Mouse (Mus musculus) midbrain, embryonic 16.5 days (tissue): ENCODE measurements around the gene Cntnap5a. TPM values are rescaled to one million over a fixed set of nuclear protein-coding genes. Genes with fewer than 3 reads are reported as not detected.
A peak's percentile ranks its signal among the peaks of the same experiment; 100 is the strongest.

Experiments used
- ATAC-seq: fragments of 200-750 bp; cut with Nextera tagmentation; 2 replicates; pipeline ENCODE4 v1.8.0; 2017; ENCODE audit warnings: moderate TSS enrichment
- H3K27ac ChIP-seq: fragments of 300-500 bp; sonication (generic); 2 replicates; pipeline ENCODE4 v1.5.1; 2014; ENCODE audit warnings: mild to moderate bottlenecking, low read length, mixed read lengths
- H3K27me3 ChIP-seq: fragments of 300-500 bp; sonication (generic); 2 replicates; pipeline ENCODE4 v1.6.1; 2014; ENCODE audit warnings: low read depth, low read length, mixed read lengths; ENCODE audit not compliant: control insufficient read depth, insufficient read depth
- H3K36me3 ChIP-seq: fragments of 300-500 bp; sonication (generic); 2 replicates; pipeline ENCODE4 v1.6.1; 2014; ENCODE audit warnings: mild to moderate bottlenecking, low read length, moderate library complexity, mixed read lengths; ENCODE audit not compliant: control insufficient read depth, insufficient read depth
- H3K4me1 ChIP-seq: fragments of 300-500 bp; sonication (generic); 2 replicates; pipeline ENCODE4 v1.6.1; 2014; ENCODE audit warnings: mild to moderate bottlenecking, low read length, mixed read lengths; ENCODE audit not compliant: control insufficient read depth, insufficient read depth
- H3K4me2 ChIP-seq: fragments of 300-500 bp; sonication (generic); 2 replicates; pipeline ENCODE4 v1.6.1; 2014; ENCODE audit warnings: mild to moderate bottlenecking, low read length, mixed read lengths
- H3K4me3 ChIP-seq: fragments of 300-500 bp; sonication (generic); 2 replicates; pipeline ENCODE4 v1.5.1; 2014; ENCODE audit warnings: low read depth, mild to moderate bottlenecking, low read length, moderate library complexity, mixed read lengths
- H3K9ac ChIP-seq: fragments of 300-500 bp; sonication (generic); 2 replicates; pipeline ENCODE4 v1.6.1; 2014; ENCODE audit warnings: low read depth, low read length, mixed read lengths
- H3K9me3 ChIP-seq: fragments of 300-500 bp; sonication (generic); replicated peaks from 2 replicates; pipeline ENCODE4 v1.6.1; 2014; ENCODE audit warnings: mild to moderate bottlenecking, low read length, mixed read lengths; ENCODE audit not compliant: control insufficient read depth, poor library complexity, severe bottlenecking
- WGBS: fragments of 180-500 bp; shearing (Covaris S2); extraction: QIAGEN DNeasy Blood & Tissue Kit; methylation state at CpG from one replicate; pipeline ENCODE4 v1.1.7; 2014; 5-methylcytosine and 5-hydroxymethylcytosine counted together
- polyA plus RNA-seq: library from polyadenylated mRNA; unstranded; fragments of >200 nt; fragmentation: Nextera tagmentation; extraction: Ambion mirVana; gene quantifications from 2 replicates; pipeline ENCODE4 v1.2.1, GENCODE M21; 2015

Gene Cntnap5a
- polyA plus RNA-seq, 1 experiment from 2014 or later: 2.5 TPM

DNA sequence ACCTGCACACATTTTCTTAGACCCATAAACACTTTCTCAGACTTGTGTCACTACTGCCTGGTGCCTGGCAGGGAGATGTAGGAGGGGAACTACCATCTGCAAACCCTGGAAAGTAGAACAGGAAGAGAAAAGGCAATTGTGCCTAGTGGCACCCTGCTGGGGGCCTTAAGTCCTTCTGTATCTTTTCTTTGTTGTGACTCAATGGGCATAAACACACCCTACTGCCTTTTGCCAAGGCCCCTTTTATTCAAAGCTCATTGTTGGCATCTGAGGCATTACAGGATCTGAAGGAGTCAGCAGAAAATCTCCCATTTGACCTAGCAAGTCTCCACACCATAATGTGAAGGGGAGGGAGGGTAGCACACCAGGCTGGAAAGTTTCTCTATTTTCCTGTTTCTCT is 682.2 kb downstream of the Cntnap5a start:
- Histone ChIP-seq H3K27me3 (no peaks in the 10 kb centered on the region), H3K4me3 (no peak overlapping the region), H3K4me2 (no peak overlapping the region), H3K27ac (no peak overlapping the region), H3K9me3 (no peaks in the 10 kb centered on the region), H3K4me1 (0 out of 2 replicates have a peak, but pooled peaks cover 2% of the 10 kb centered on the region), H3K36me3 (no peaks in the 10 kb centered on the region), H3K9ac (no peak overlapping the region)
- ATAC-seq: peak; percentile 48; the same call in 1 of the 2 replicates

DNA sequence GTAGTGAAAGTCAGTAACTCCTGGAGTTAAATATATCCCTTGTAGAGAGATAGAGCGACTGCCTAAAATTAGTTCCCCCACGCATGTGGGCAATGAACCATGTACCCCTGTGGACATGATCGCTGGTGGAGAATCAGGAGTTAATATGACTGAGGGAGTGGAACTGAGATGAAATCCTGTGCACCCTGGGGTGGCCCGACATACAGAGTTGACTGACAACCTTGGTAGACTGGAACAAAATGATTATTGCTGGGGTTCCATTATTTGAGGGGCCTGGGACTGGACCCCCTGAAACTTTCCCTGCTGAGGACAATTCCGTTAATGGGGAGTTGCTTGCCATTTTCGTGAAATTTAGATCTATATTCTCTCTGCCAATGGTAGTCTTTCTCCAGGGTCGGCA is 683.0 kb downstream of the Cntnap5a start:
- H3K9me3 ChIP-seq: no peaks in the 10 kb centered on the region
- no peak overlapping the region for H3K4me2 ChIP-seq
- ATAC-seq: peak; percentile 56; the same call in 1 of the 2 replicates
- H3K27me3 ChIP-seq: no peaks in the 10 kb centered on the region
- 20% methylated on average over 7 of the region's 7 CpGs for WGBS
- no peak overlapping the region for H3K4me3 ChIP-seq
- 0 out of 2 replicates have a peak, but pooled peaks cover 2% of the 10 kb centered on the region for H3K4me1 ChIP-seq
- no peak overlapping the region for H3K9ac ChIP-seq
- H3K27ac ChIP-seq: no peak overlapping the region
- H3K36me3 ChIP-seq: no peaks in the 10 kb centered on the region

GRCm38 (mm10) chr1:116370817-116371216 is 686.3 kb downstream of the Cntnap5a start:
- 95% methylated on average over 4 of the region's 4 CpGs for WGBS
- no peak overlapping the region for H3K27ac ChIP-seq
- H3K4me3 ChIP-seq: no peak overlapping the region
- H3K4me2 ChIP-seq: no peak overlapping the region
- H3K9me3 ChIP-seq: no peaks in the 10 kb centered on the region
- no peak for ATAC-seq
- H3K9ac ChIP-seq: no peak overlapping the region
- H3K36me3 ChIP-seq: no peaks in the 10 kb centered on the region
- H3K27me3 ChIP-seq: no peaks in the 10 kb centered on the region
- H3K4me1 ChIP-seq: 0 out of 2 replicates have a peak, but pooled peaks cover 2% of the 10 kb centered on the region

- Histone ChIP-seq H3K36me3 (no peaks in the 10 kb centered on the region), H3K4me1 (no peaks in the 10 kb centered on the region), H3K4me3 (no peak overlapping the region), H3K9ac (no peak overlapping the region), H3K4me2 (no peak overlapping the region), H3K27me3 (no peaks in the 10 kb centered on the region), H3K27ac (no peak overlapping the region), H3K9me3 (no peaks in the 10 kb centered on the region)
- WGBS: 69% methylated on average over 1 of the region's 1 CpGs
- no peak for ATAC-seq
Observed at GRCm38 (mm10) chr1:116373551-116373950, 689.0 kb downstream of the Cntnap5a start.

DNA sequence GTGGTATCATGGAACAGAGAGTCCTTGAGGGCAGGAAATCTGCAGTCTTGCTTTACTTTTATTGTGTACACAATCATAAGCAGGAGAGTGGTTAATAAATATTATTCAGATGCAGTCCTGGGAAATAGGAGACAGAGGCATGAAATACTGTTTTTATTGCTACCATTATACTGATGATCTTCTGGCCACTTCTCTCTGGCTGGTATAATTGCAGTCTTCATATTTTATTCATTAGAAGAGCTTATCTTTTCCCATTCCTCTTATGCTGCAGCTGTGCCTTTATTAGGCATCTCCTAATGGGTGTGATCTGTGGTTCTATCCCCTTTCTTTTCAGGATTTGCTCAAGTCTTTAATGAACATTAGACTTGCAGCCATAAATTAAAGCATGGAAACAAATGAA is 707.8 kb downstream of the Cntnap5a start:
- H3K36me3 ChIP-seq: no peaks in the 10 kb centered on the region
- no peak overlapping the region for H3K27ac ChIP-seq
- no peak overlapping the region for H3K4me3 ChIP-seq
- no peaks in the 10 kb centered on the region for H3K4me1 ChIP-seq
- H3K27me3 ChIP-seq: no peaks in the 10 kb centered on the region
- no peaks in the 10 kb centered on the region for H3K9me3 ChIP-seq
- H3K4me2 ChIP-seq: no peak overlapping the region
- H3K9ac ChIP-seq: no peak overlapping the region
- peak; percentile 67; the same call in 1 of the 2 replicates for ATAC-seq

DNA sequence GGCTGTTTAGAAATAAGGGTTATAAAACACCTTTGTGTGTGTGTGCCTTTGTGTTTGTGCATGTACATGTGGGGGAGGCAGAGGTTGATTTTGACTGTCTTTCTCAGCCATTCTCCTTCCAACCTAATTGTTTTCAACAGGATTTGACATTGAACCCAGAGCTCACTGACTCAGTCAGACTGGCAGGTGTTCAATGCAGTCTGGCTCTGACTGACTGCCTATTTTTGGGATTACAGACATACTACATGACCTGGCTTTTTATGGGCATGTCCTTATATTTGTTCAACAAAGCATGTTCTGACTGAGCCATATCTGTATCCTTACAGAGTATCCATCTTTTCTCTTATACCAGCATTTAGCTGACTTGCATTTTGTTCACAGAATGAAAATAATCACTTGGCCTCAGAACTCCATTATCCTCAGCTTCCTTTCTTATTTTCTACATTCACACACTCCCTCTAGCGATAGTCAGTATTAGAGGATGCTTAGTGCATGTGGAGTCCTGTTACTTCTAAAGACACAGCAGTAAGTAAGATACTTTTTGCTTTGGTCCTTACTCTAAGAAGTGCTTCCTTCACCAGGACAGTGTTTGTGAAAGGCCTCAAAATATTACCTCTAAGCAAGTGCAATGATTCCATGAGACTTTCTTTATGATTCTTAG is 717.6 kb downstream of the Cntnap5a start:
- Histone ChIP-seq H3K36me3 (no peaks in the 10 kb centered on the region), H3K4me1 (no peaks in the 10 kb centered on the region), H3K9me3 (no peaks in the 10 kb centered on the region), H3K4me2 (no peak overlapping the region), H3K27ac (no peak overlapping the region), H3K4me3 (no peak overlapping the region), H3K9ac (no peak overlapping the region), H3K27me3 (no peaks in the 10 kb centered on the region)
- WGBS: 61% methylated on average over 1 of the region's 1 CpGs
- ATAC-seq: no peak

DNA sequence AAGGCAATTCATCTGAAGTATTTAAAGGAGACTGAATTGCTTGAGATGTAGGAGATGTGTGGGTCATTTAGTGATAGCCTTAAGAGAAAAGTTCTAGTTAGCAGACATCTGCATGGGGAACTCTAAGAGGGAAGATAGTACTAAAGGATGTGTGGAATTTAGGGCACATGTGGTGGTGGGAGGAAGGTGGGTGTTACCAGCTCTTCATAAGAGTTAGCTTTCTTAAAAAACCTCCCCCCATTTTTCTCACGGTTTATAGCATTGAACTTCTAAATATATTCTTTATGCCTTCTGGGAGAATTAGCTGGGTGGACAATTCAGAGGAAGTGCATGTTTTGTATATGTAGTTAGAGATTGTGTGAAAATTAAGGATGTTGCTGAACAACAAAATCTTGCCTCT is 725.3 kb downstream of the Cntnap5a start:
- Histone ChIP-seq H3K27ac (no peak overlapping the region), H3K9ac (no peak overlapping the region), H3K36me3 (no peaks in the 10 kb centered on the region), H3K4me1 (no peaks in the 10 kb centered on the region), H3K4me2 (no peak overlapping the region), H3K9me3 (no peaks in the 10 kb centered on the region), H3K27me3 (no peaks in the 10 kb centered on the region), H3K4me3 (no peak overlapping the region)
- ATAC-seq: no peak
- 87% methylated on average over 1 of the region's 1 CpGs for WGBS

GRCm38 (mm10) chr1:116428396-116428795 is 743.8 kb downstream of the Cntnap5a start:
- Histone ChIP-seq H3K4me2 (no peak overlapping the region), H3K9me3 (peaks cover 3% of the 10 kb centered on the region; the same call in 1 of the 2 replicates), H3K27me3 (no peaks in the 10 kb centered on the region), H3K4me3 (no peak overlapping the region), H3K27ac (no peak overlapping the region), H3K9ac (no peak overlapping the region), H3K4me1 (peaks cover 3% of the 10 kb centered on the region; the same call in 1 of the 2 replicates), H3K36me3 (no peaks in the 10 kb centered on the region)
- no peak for ATAC-seq
- WGBS: 46% methylated on average over 2 of the region's 2 CpGs

- Histone ChIP-seq H3K4me3 (no peak overlapping the region), H3K36me3 (no peaks in the 10 kb centered on the region), H3K4me2 (no peak overlapping the region), H3K9ac (no peak overlapping the region), H3K27me3 (no peaks in the 10 kb centered on the region), H3K27ac (no peak overlapping the region), H3K4me1 (no peaks in the 10 kb centered on the region), H3K9me3 (no peaks in the 10 kb centered on the region)
- ATAC-seq: 0 out of 2 replicates have a peak, but pooled peaks have one; percentile 28
- 56% methylated on average over 4 of the region's 4 CpGs for WGBS
Observed at GRCm38 (mm10) chr1:116455115-116455717, 770.7 kb downstream of the Cntnap5a start.
